Mouse (Mus musculus) lung, postnatal 0 days (tissue): ENCODE data around the gene Rangrf.

Source experiments
- CTCF ChIP-seq: IDR thresholded peaks from 2 replicates; pipeline ENCODE4 v1.5.1; 2016; ENCODE audit warnings: antibody characterized with exemption, mild to moderate bottlenecking
- EP300 ChIP-seq: IDR thresholded peaks from 2 replicates; pipeline ENCODE4 v1.6.1; 2016; ENCODE audit warnings: antibody characterized with exemption, mild to moderate bottlenecking, control low read depth

- TF ChIP-seq CTCF (no peak), EP300 (no peak)
Observed at GRCm38 (mm10) chr11:68946806-68947440, 28.1 kb downstream of the Rangrf start.
